Mouse (Mus musculus) right cerebral cortex, postnatal 14 days (tissue): ENCODE results near the gene Vmn1r230.

ENCODE experiments used
- DNase-seq: peaks from one replicate; pipeline ENCODE4 v3.0.0; 2022

Vmn1r230 gene

DNA sequence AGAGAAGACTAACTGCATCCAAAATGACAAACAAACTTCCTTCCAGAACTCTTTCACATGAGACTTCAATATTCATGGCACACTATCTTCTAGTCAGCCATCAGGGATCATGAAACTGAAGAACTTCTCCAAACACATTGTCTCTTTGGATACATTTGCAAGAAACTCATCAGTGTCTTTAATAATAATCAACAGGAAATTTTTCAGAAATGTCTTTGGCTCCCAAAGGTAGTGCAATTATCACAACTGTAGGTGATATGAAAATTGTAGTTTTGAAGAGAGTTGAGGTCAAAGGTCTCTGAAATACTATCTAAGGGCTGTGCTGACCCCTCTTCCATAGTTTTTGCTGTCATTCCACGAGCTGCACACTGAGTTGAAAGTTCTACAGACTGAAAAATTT is at the start of gene Vmn1r230:
TSS of gene Vmn1r230 (plus strand) at position 301 of the 400 bp plus-strand sequence.
- no peak for DNase-seq

DNA sequence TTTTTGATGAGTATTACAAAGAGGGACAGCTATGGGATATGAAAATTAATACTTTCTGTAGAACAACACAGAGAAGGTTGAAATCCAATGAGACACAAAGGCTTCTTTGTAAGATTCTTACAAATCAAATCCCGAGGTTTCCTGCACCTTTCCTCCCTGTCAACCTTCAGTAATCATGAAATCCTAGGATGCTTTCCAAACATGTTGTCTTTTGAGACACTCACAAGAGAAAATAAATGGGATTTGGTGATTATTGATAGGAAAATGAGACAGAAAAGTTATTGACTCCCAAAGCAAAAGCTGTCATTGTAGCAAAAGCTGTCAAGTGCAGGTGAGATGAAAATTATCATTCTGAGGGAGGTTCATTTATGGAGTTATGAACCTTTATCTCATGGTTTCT is 29.0 kb upstream of the Vmn1r230 start, which contains the start of gene Vmn1r229:
TSS of gene Vmn1r229 (plus strand) at position 301 of the 400 bp plus-strand sequence.
- DNase-seq = no peak
